Mouse (Mus musculus) heart, adult 2 months (tissue): ENCODE results near the gene Arsg.

Experiments
- CTCF ChIP-seq: fragments of 200-600 bp; IDR thresholded peaks from 2 replicates; pipeline ENCODE4 v1.8.1; 2022; ENCODE audit warnings: antibody characterized with exemption, mild to moderate bottlenecking, moderate library complexity
- EP300 ChIP-seq: fragments of 200-500 bp; IDR thresholded peaks from 2 replicates; pipeline ENCODE4 v1.6.1; 2011; ENCODE audit warnings: low read depth, low read length, control low read depth; ENCODE audit not compliant: insufficient read depth
- POLR2A ChIP-seq: fragments of 200-500 bp; IDR thresholded peaks from 2 replicates; pipeline ENCODE4 v1.6.1; 2011; ENCODE audit warnings: mild to moderate bottlenecking, low read depth, low read length, control low read depth; ENCODE audit not compliant: insufficient read depth

DNA sequence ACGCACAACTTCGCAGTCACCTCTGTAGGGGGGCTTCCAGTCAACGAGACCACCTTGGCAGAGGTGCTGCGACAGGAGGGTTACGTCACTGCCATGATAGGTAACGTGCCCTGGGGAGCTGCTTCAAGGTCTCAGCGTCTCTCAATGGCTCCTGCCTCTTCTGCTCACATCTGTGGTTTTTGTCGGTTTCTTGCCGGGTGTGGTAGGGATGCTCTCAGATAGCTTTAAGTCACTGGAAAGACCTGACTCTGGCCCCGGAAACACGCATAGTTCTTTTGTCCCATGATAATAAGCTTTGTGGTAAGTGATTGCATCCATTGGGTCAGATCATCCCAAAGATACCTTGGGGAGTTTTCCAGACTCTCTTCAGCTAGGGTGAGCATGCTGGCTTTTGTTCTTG, 44.2 kb downstream of the Arsg start:
- TF ChIP-seq EP300: no peak
- no peak for TF ChIP-seq CTCF
- TF ChIP-seq POLR2A: no peak
